Mouse (Mus musculus) adrenal gland, adult 8-10 months (tissue): ENCODE measurements around the gene Gm47995. TPM values are rescaled to one million over a fixed set of nuclear protein-coding genes. Genes with fewer than 3 reads are reported as not detected.
"Not testable (repeated sequence)": the region's sequence is repeated elsewhere in the genome, so short reads cannot be mapped to it uniquely, and the experiment has no call there.

Experiments used
- DNase-seq: peaks from one replicate; pipeline ENCODE4 v3.0.0; 2022
- total RNA-seq, 4 experiments: library from RNA; stranded (reverse); gene quantifications; 2 replicates each; pipeline ENCODE4 v1.2.4; 2022

Gene Gm47995
- total RNA-seq, 4 experiments from 2014 or later: not detected

GRCm38 (mm10) chr1:151186879-151187424 lies 11.3 kb upstream of the Gm47995 start:
- DNase-seq: not testable (repeated sequence)

- DNase-seq: no peak
Observed at GRCm38 (mm10) chr1:151188469-151188868, 9.8 kb upstream of the Gm47995 start.

GRCm38 (mm10) chr1:151192075-151192474 lies 6.2 kb upstream of the Gm47995 start, which contains the start of gene Gm8947:
Gene Gm8947 (plus strand): TSS chr1:151192376.
- DNase-seq: not testable (repeated sequence)

- not testable (repeated sequence) for DNase-seq
Observed at GRCm38 (mm10) chr1:151192739-151193138, 5.5 kb upstream of the Gm47995 start.

- DNase-seq: not testable (repeated sequence)
Observed at GRCm38 (mm10) chr1:151195986-151196385, 2.3 kb upstream of the Gm47995 start.

- not testable (repeated sequence) for DNase-seq
Observed at GRCm38 (mm10) chr1:151196690-151197089, 1.6 kb upstream of the Gm47995 start.

GRCm38 (mm10) chr1:151200620-151201019 lies 2.4 kb downstream of the Gm47995 start:
- DNase-seq: not testable (repeated sequence)

- DNase-seq: not testable (repeated sequence)
Observed at GRCm38 (mm10) chr1:151202771-151203170, 4.5 kb downstream of the Gm47995 start.

GRCm38 (mm10) chr1:151203818-151204217 lies 5.6 kb downstream of the Gm47995 start, which contains the start of gene 3110040M04Rik:
Gene 3110040M04Rik (plus strand): TSS chr1:151204121.
- not testable (repeated sequence) for DNase-seq

- DNase-seq: not testable (repeated sequence)
Observed at GRCm38 (mm10) chr1:151208493-151208892, 10.2 kb downstream of the Gm47995 start.

GRCm38 (mm10) chr1:151208944-151209343 lies 10.7 kb downstream of the Gm47995 start:
- not testable (repeated sequence) for DNase-seq

- not testable (repeated sequence) for DNase-seq
Observed at GRCm38 (mm10) chr1:151209824-151210355, 11.6 kb downstream of the Gm47995 start, which contains the start of gene Gm47996. Gene Gm47996 (plus strand): TSS chr1:151210131.

- not testable (repeated sequence) for DNase-seq
Observed at GRCm38 (mm10) chr1:151211666-151212065, 13.4 kb downstream of the Gm47995 start.

- no peak for DNase-seq
Observed at GRCm38 (mm10) chr1:151214862-151215261, 16.6 kb downstream of the Gm47995 start.

GRCm38 (mm10) chr1:151215985-151216384 lies 17.7 kb downstream of the Gm47995 start:
- DNase-seq: no peak

GRCm38 (mm10) chr1:151216417-151216816 lies 18.2 kb downstream of the Gm47995 start:
- no peak for DNase-seq

- DNase-seq: no peak
Observed at GRCm38 (mm10) chr1:151219045-151219444, 20.8 kb downstream of the Gm47995 start.

GRCm38 (mm10) chr1:151220098-151220497 lies 21.9 kb downstream of the Gm47995 start:
- no peak for DNase-seq

- DNase-seq: no peak
Observed at GRCm38 (mm10) chr1:151222561-151223267, 24.5 kb downstream of the Gm47995 start.

- no peak for DNase-seq
Observed at GRCm38 (mm10) chr1:151223377-151223776, 25.1 kb downstream of the Gm47995 start.

- no peak for DNase-seq
Observed at GRCm38 (mm10) chr1:151224536-151224935, 26.3 kb downstream of the Gm47995 start.

- no peak for DNase-seq
Observed at GRCm38 (mm10) chr1:151227506-151227905, 29.3 kb downstream of the Gm47995 start.

- DNase-seq: no peak
Observed at GRCm38 (mm10) chr1:151228320-151228989, 30.2 kb downstream of the Gm47995 start.
